Mouse (Mus musculus): ENCODE results near the gene Rab7b.

The Rab7b gene

GRCm38 (mm10) chr1:131689016-131689415, 521 bp downstream of the Rab7b start:
- POLR2A ChIA-PET = interaction anchor here in 1 of 4 experiments (0.5 to 0.8 kb wide), 2 partner anchors 13 to 97 kb away, joined by 3 read pairs; no protein-coding TSS in a partner anchor
- CTCF ChIA-PET = interaction anchor here in 3 of 4 experiments (0.5 to 1.6 kb wide), 5 partner anchors 12 to 604 kb away, joined by 3 to 6 read pairs (median 5); no protein-coding TSS in a partner anchor

DNA sequence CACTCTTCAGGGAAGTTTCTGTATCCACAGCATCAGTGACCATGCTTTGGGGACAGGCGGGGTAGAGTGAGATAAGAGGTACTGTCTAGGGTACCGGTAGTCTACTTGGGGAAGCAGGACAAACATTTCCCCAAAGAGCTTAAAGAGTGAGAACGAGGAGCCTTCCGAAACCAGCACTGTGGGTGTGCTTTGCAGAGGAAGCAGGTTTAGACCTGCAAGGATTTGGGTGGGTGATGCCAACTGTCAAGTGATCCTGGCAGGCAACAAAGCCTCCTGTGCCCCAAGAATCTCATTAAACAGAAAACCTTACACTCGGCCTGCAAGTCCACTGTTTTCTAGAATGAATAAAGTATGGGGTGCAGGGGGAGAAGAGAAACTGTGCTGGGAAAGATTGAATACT, 1.4 kb downstream of the Rab7b start:
- ChIA-PET CTCF (interaction anchor here in 2 of 4 experiments (0.8 to 2.7 kb wide), 4 partner anchors 11 to 29 kb away, joined by 3 to 8 read pairs (median 4); no protein-coding TSS in a partner anchor), POLR2A (interaction anchor here in 1 of 4 experiments (1.0 to 1.1 kb wide), 2 partner anchors 163 to 317 kb away, joined by 3 read pairs; partner anchors contain the start of genes Elk4, Fam72a and Srgap2)

DNA sequence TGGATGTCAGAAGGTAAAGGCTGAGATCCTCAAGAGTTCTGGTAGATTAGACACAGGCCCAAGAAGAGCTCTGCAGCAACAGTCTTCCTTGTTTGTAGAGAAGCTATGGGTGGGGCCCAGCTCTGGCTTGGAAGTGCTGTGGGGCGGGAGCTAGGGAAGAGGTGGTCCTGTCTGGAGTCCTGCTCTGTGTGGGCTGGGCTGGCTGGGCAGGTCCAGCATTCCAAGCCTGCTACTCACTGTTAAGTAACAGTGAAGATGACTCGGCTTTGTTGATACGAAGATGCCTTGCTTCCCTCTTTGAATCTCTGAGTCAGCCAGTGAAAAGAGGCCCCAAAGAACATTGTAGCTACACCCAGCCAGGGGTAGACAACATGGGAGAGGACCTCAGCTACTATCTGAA, 1.9 kb downstream of the Rab7b start:
- CTCF ChIA-PET = interaction anchor here in 2 of 4 experiments (0.8 to 2.7 kb wide), 4 partner anchors 11 to 29 kb away, joined by 3 to 8 read pairs (median 4); no protein-coding TSS in a partner anchor
- POLR2A ChIA-PET = interaction anchor here in 2 of 4 experiments (0.6 to 1.1 kb wide), 4 partner anchors 138 to 1270 kb away, joined by 3 to 4 read pairs (median 3); partner anchors contain the start of genes Elk4 (in 1 of the 2), Fam72a (in 1 of the 2) and Srgap2 (in 1 of the 2)

DNA sequence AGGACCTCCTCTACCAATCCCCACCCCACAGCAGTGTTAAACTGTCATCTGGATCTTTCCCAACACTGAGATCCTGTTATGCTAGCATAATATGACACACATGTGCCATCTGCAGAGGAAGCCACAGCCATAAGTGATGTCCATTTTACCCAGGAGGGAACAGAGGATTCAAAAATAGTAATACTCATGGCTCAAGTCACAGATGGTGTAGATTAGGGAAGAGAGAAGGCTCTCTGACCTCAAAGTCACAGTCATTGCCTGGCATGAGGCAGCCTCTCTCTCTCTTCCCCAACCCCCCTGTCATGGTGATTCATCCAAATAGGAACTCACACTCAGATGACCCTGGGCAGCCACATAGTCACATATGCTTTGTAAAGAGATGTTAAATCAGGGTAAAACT, 2.9 kb downstream of the Rab7b start:
- POLR2A ChIA-PET = interaction anchor here in 1 of 4 experiments (0.6 kb wide), 2 partner anchors 139 to 1271 kb away, joined by 3 to 4 read pairs; no protein-coding TSS in a partner anchor
- CTCF ChIA-PET = interaction anchor here in 1 of 4 experiments (2.7 kb wide), 1 partner anchor 21 kb away, joined by 8 read pairs; no protein-coding TSS in a partner anchor

GRCm38 (mm10) chr1:131695308-131695707, 6.8 kb downstream of the Rab7b start:
- ChIA-PET CTCF (interaction anchor here in 1 of 4 experiments (0.9 kb wide), 1 partner anchor 17 kb away, joined by 3 read pairs; no protein-coding TSS in a partner anchor), POLR2A (interaction anchor here in 1 of 4 experiments (0.6 kb wide), 1 partner anchor 317 kb away, joined by 10 read pairs; no protein-coding TSS in a partner anchor)

DNA sequence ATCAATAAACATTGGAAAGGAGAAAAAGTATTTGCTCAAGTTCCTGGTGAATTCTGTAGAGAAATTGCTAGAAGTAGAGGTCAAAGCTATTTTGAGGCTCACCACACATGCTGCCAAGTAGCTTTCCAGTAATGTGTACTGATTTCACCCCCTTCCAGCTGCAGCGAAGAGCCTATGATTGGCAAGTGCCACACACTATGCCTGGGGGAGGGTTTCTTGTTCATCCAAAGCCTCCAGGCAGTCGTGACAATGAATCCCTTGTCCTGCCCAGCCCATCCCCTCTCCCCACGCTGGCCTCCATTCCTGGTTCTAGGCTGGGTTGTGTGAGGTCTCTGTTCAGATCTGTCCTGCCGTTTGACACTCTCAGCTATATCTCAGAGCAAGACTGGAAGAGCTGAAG, 7.8 kb downstream of the Rab7b start:
- ChIA-PET POLR2A (no interaction called here), CTCF (no interaction called here)

GRCm38 (mm10) chr1:131698770-131699169, 10.3 kb downstream of the Rab7b start:
- CTCF ChIA-PET = interaction anchor here in 1 of 4 experiments (0.5 kb wide), 1 partner anchor 54 kb away, joined by 3 read pairs; no protein-coding TSS in a partner anchor
- POLR2A ChIA-PET = no interaction called here

DNA sequence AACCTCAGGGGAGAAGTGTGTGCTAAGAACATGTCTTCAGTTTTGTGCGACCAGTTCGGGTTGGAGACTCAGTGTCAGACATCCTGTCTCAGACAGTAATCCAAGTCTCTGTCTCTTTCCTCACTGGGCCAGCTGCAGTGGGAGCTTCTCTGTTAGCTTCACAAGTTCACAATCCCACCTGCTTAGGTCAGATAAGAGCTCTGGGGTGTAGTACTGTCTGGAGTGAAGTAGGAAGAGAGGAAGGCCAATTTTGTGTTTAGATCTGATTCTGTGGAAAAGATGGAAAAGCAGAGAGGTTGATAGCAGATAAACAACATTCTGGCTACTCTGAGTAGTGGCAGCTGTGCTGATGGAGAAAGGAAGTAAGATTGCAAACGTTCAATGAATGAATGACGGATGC, 11.1 kb downstream of the Rab7b start:
- CTCF ChIA-PET = interaction anchor here in 2 of 4 experiments (0.6 to 2.1 kb wide), 2 partner anchors 15 to 357 kb away, joined by 4 to 5 read pairs; no protein-coding TSS in a partner anchor
- POLR2A ChIA-PET = interaction anchor here in 2 of 4 experiments (0.5 to 0.8 kb wide), 3 partner anchors 21 to 105 kb away, joined by 3 to 5 read pairs (median 3); no protein-coding TSS in a partner anchor

GRCm38 (mm10) chr1:131700447-131700846, 12.0 kb downstream of the Rab7b start:
- ChIA-PET CTCF (interaction anchor here in 3 of 4 experiments (0.6 to 2.6 kb wide), 8 partner anchors 12 to 263 kb away, joined by 3 to 18 read pairs (median 4); partner anchors contain the start of gene Slc45a3 (in 1 of the 3)), POLR2A (interaction anchor here in 2 of 4 experiments (0.6 to 1.4 kb wide), 4 partner anchors 12 to 1749 kb away, joined by 3 to 8 read pairs (median 4); no protein-coding TSS in a partner anchor)

DNA sequence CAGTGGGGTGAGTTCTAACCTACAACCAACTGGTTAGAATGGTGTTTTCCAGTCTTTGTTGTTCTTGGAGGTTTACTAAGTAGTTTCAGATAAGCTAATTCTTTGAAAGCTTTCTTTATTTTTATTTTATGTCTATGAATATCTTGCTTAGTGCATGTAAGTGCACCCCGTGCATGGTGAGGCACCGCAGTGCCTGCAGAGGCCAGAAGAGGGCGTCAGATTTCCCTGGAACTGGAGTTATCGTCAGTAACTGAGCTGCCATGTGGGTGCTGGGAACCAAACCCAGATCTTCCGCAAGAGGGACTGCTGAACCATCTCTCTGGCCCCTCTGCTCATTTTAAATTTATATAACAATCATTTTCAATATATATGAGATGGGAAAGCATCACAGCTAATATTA, 12.9 kb downstream of the Rab7b start:
- CTCF ChIA-PET = interaction anchor here (0.5 to 2.6 kb wide), 30 partner anchors 9 to 517 kb away, joined by 3 to 18 read pairs (median 4); partner anchors contain the start of genes Avpr1b (in 1 of the 4), Rab7b (in 1 of the 4) and Slc26a9 (in 1 of the 4)
- POLR2A ChIA-PET = interaction anchor here in 3 of 4 experiments (0.6 to 1.4 kb wide), 4 partner anchors 11 to 280 kb away, joined by 3 to 8 read pairs (median 3); no protein-coding TSS in a partner anchor

- ChIA-PET POLR2A (interaction anchor here in 3 of 4 experiments (1.0 to 1.4 kb wide), 3 partner anchors 11 to 279 kb away, joined by 3 to 8 read pairs (median 3); no protein-coding TSS in a partner anchor), CTCF (interaction anchor here (0.6 to 2.6 kb wide), 23 partner anchors 9 to 518 kb away, joined by 3 to 18 read pairs (median 4); partner anchors contain the start of genes Avpr1b (in 1 of the 4), Rab7b (in 1 of the 4) and Slc26a9 (in 1 of the 4))
These were observed 13.7 kb downstream of the Rab7b start for GRCm38 (mm10) chr1:131702094-131702766.

- ChIA-PET POLR2A (interaction anchor here in 1 of 4 experiments (0.6 kb wide), 1 partner anchor 30 kb away, joined by 6 read pairs; no protein-coding TSS in a partner anchor), CTCF (interaction anchor here in 2 of 4 experiments (0.7 to 1.3 kb wide), 5 partner anchors 8 to 312 kb away, joined by 3 to 6 read pairs (median 3); no protein-coding TSS in a partner anchor)
These were observed 15.0 kb downstream of the Rab7b start for GRCm38 (mm10) chr1:131703482-131703881.

DNA sequence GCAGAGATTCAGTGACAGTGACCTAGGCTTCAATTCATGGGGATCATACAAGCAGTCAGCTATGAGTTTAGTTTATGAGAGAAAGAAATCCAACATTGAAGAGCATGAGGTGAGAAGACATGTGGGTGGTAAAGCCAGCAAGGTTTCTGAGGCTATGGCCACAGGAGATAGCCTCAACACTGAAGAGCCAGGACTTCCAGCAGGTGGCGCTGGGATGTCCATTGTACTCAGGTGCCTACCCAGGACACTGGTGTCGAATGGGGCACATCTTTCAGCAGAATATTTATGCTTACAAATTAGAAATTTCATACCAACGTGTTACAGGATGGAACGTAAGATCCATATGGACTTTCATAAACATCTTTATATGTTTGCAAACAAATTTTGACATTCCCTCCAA, 19.8 kb downstream of the Rab7b start:
- ChIA-PET POLR2A (no interaction called here), CTCF (interaction anchor here in 2 of 4 experiments (1.0 to 2.4 kb wide), 4 partner anchors 11 to 56 kb away, joined by 3 to 11 read pairs (median 3); no protein-coding TSS in a partner anchor)

DNA sequence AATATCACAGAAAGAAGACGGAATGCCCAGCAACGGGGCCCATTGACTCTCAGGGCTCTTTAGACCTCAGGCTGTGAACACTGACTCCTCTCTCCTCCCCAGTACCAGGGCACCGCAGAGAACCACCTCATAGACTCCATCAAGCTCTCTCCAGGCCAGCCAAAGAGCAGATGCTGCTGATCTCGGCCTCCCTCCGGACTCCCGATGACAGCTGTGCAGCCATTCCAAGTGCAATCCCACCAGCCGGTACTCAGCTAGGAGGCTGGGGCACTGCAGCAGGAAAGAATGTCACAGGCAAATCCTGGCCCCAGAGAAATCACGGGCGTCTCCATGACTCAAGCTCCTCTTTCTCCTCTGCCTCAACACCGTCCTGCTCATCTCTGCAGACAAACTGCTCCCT, 23.0 kb downstream of the Rab7b start:
- CTCF ChIA-PET = interaction anchor here (0.7 to 2.5 kb wide), 16 partner anchors 8 to 679 kb away, joined by 3 to 45 read pairs (median 14); no protein-coding TSS in a partner anchor
- POLR2A ChIA-PET = interaction anchor here in 3 of 4 experiments (1.3 to 1.7 kb wide), 5 partner anchors 38 to 184 kb away, joined by 3 to 5 read pairs (median 4); partner anchors contain the start of genes Fam72a (in 1 of the 3), Pm20d1 (in 1 of the 3) and Srgap2 (in 1 of the 3)

DNA sequence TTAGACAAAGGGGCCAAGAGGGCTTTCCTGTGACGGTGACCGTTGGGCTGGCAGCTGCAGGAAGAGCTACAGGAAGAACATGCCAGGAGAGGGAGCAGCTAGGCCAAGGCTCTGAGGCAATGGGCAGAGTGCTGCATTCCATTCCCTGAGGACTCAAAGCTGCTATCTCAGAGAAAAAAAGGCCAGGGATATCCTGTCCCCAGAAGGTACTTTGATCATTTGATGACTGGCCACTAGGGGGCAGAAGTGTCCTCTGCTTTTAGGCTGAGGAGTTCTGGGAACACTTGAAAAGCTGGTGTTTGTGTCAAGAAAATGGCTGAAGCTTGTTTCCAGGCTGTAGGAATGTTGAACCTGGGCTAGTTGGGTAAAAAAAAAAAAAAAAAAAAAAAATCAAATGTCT, 23.9 kb downstream of the Rab7b start:
- POLR2A ChIA-PET = interaction anchor here in 3 of 4 experiments (0.6 to 1.7 kb wide), 17 partner anchors 8 to 295 kb away, joined by 3 to 8 read pairs (median 4); partner anchors contain the start of genes Fam72a (in 3 of the 3), Srgap2 (in 3 of the 3), Elk4 (in 1 of the 3) and Nucks1 (in 1 of the 3)

DNA sequence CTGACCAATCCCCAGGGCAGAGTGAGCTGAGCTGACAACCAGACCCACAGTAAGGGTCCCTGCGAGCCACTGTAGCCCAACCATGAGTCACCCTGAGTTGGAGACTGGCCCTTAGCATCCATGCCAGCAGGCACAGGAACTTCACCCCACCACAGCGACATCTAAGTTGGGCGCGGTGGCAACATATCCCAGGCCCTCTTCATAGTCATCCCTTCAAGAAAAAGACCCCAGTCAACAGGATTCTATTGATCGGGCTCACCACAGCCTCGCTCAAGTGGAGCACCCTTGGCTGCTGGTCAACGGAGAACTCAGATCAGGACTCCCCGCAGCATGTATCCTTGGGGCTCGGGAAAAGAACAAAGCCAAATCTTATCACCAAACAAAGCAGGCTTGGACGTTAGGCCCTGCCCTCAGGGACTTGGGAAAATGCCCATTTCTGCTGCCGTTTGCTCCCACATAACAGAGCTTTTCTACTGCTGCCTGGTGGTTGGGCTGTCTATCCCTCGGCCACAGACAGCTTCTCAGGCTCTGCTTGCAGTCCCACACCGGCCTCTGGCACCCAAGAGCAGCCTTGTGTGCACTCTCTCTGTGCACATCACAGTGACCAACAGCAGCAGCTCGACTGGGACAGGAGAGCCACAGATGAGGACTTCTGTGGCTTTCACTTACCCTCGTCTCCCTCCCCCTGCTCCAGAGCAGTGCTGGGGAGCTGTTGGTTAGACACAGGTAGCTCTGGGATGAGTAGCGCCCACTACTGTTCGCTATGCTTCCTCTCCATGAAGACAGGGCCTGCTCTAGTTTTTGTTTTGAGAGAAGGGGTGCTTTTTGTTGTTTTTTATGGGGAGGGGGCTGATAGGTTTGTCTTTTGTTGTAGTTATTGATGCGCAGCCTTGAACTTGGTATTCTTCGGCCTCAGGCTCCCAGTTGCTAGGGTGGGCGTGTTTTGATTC, 26.2 kb downstream of the Rab7b start:
- ChIA-PET POLR2A (interaction anchor here (0.5 to 1.9 kb wide), 12 partner anchors 25 to 237 kb away, joined by 3 to 6 read pairs (median 3); partner anchors contain the start of genes Fam72a (in 1 of the 4) and Srgap2 (in 1 of the 4)), CTCF (interaction anchor here (0.5 to 2.4 kb wide), 49 partner anchors 8 to 473 kb away, joined by 3 to 13 read pairs (median 4); partner anchors contain the start of genes Slc26a9 (in 2 of the 4), Fam72a (in 1 of the 4), Pm20d1 (in 1 of the 4) and Rab29 (in 1 of the 4))

More for the DNA sequence above, 23.9 kb downstream of the Rab7b start:
- CTCF ChIA-PET = interaction anchor here (0.5 to 2.5 kb wide), 88 partner anchors 9 to 678 kb away, joined by 3 to 45 read pairs (median 4); partner anchors contain the start of genes Rab29 (in 2 of the 4), Slc41a1 (in 2 of the 4), Fam72a (in 1 of the 4) and Ikbke (in 1 of the 4)

All from embryonic stem cell, embryonic (primary cell).